Mouse (Mus musculus) forelimb bud, embryonic 11.5 days (tissue): ENCODE measurements around the gene 6430628N08Rik.

Experiments used
- DNase-seq: peaks from one replicate; pipeline ENCODE4 v3.0.0-alpha.2; 2012; ENCODE audit warnings: low read depth, low spot score

Gene 6430628N08Rik

GRCm38 (mm10) chr4:115890553-115890952, at the start of gene 6430628N08Rik:
Gene 6430628N08Rik (plus strand): TSS chr4:115890665.
- no peak for DNase-seq

- no peak for DNase-seq
These were observed 49.6 kb upstream of the 6430628N08Rik start for GRCm38 (mm10) chr4:115840842-115841241.

GRCm38 (mm10) chr4:115846656-115847055, 43.8 kb upstream of the 6430628N08Rik start:
- no peak for DNase-seq

GRCm38 (mm10) chr4:115847377-115847776, 43.1 kb upstream of the 6430628N08Rik start:
- DNase-seq, result no peak

- DNase-seq, result no peak
These were observed 42.4 kb upstream of the 6430628N08Rik start for GRCm38 (mm10) chr4:115848083-115848482.

- no peak for DNase-seq
These were observed 41.3 kb upstream of the 6430628N08Rik start for GRCm38 (mm10) chr4:115848990-115849677.

GRCm38 (mm10) chr4:115850111-115850510, 40.4 kb upstream of the 6430628N08Rik start:
- DNase-seq, result no peak

- DNase-seq, result no peak
These were observed 39.8 kb upstream of the 6430628N08Rik start for GRCm38 (mm10) chr4:115850631-115851030.

GRCm38 (mm10) chr4:115851569-115851968, 38.9 kb upstream of the 6430628N08Rik start:
- DNase-seq, result no peak

- no peak for DNase-seq
These were observed 35.4 kb upstream of the 6430628N08Rik start for GRCm38 (mm10) chr4:115855100-115855499.

- DNase-seq, result no peak
These were observed 34.9 kb upstream of the 6430628N08Rik start for GRCm38 (mm10) chr4:115855609-115856008.

- no peak for DNase-seq
These were observed 34.2 kb upstream of the 6430628N08Rik start for GRCm38 (mm10) chr4:115856282-115856681.

- no peak for DNase-seq
These were observed 33.1 kb upstream of the 6430628N08Rik start for GRCm38 (mm10) chr4:115857293-115857883.

GRCm38 (mm10) chr4:115863352-115863751, 27.1 kb upstream of the 6430628N08Rik start:
- no peak for DNase-seq

- peak; percentile 87 for DNase-seq
These were observed 26.6 kb upstream of the 6430628N08Rik start for GRCm38 (mm10) chr4:115863880-115864279.

GRCm38 (mm10) chr4:115869512-115870210, 20.8 kb upstream of the 6430628N08Rik start:
- DNase-seq, result no peak

GRCm38 (mm10) chr4:115873231-115873630, 17.2 kb upstream of the 6430628N08Rik start:
- no peak for DNase-seq

- no peak for DNase-seq
These were observed 12.2 kb upstream of the 6430628N08Rik start for GRCm38 (mm10) chr4:115878216-115878678.

- DNase-seq, result no peak
These were observed 11.6 kb upstream of the 6430628N08Rik start for GRCm38 (mm10) chr4:115878828-115879227.

GRCm38 (mm10) chr4:115881183-115881582, 9.3 kb upstream of the 6430628N08Rik start:
- no peak for DNase-seq

GRCm38 (mm10) chr4:115882195-115882594, 8.3 kb upstream of the 6430628N08Rik start:
- no peak for DNase-seq

GRCm38 (mm10) chr4:115884022-115884421, 6.4 kb upstream of the 6430628N08Rik start, which contains the start of gene Kncn:
Gene Kncn (plus strand): TSS chr4:115884400.
- no peak for DNase-seq
